Mouse (Mus musculus) gastrocnemius, postnatal 25 days (tissue): ENCODE measurements around the gene Prps1l1. TPM values are rescaled to one million over a fixed set of nuclear protein-coding genes. Genes with fewer than 3 reads are reported as not detected.

Experiments
- DNase-seq: peaks from one replicate; pipeline ENCODE4 v3.0.0; 2022
- long read RNA-seq, 2 experiments: library from polyadenylated mRNA; stranded (forward); transcript quantifications; one replicate each; pipeline ENCODE4 v2.0.0; 2021
- total RNA-seq, 2 experiments: library from RNA; stranded (reverse); gene quantifications; 1 replicate in 1 of 2; 2 replicates in 1 of 2; pipeline ENCODE4 v1.2.3; 2021

The Prps1l1 gene
- total RNA-seq: not detected
- long read RNA-seq, experiment 1: 0 reads
- long read RNA-seq, experiment 2: 0 reads

DNA sequence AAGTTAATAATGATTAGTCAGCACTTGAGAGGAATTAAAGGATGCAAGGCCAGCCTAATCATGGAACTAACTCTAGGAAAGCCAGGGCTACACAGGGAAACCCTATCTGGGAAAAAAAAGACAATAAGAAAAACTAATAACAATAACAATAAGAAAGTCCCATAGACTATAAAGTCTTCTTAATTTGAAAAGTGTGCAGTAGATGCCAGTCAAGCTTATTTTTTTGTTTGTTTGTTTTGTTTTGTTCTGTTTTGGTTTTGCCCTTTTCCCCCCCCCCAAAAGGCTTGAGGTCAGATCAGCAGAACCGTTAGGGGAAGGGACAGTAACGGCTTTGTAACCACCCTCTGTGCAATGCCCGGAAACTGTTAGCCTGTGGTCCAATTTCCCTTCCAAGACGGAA is at the start of gene Prps1l1:
Prps1l1 (plus strand) TSS at position 301 of the 400 bp plus-strand sequence.
- DNase-seq: no peak

- no peak for DNase-seq
Measured at GRCm38 (mm10) chr12:34937918-34938317, 46.6 kb upstream of the Prps1l1 start.

DNA sequence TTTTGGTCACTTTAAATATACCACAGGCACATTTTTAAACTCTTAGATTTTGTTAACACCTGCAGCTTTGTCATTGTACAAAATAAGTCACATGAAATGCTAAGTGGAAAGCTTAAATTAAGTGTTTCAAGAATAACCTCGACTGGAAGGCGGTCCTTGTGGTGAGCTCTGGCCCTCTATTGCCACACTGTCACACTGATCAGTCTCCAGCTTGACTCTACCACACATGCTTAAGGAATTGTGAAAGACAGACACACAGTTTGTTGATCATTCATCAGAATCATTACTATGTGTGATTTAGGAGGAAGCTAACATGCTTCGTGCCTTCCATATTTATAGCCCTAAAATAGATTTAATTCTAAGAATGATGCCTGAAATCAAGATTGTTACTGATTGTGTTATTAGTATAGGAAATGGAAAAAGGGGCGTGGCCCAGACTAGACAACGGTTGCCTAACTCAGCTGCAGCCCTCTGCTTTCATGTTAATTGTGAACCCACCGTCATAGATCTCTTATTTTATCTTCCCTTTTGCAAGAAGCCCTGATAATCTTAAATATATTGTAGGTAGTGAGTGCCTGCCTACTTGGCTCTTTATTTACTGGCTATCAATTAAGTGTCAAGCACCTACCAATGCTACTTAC is 35.4 kb upstream of the Prps1l1 start:
- no peak for DNase-seq

GRCm38 (mm10) chr12:34975991-34976390 is 8.6 kb upstream of the Prps1l1 start:
- DNase-seq: no peak

- no peak for DNase-seq
Measured at GRCm38 (mm10) chr12:34985865-34986264, 1.3 kb downstream of the Prps1l1 start.

- no peak for DNase-seq
Measured at GRCm38 (mm10) chr12:34989537-34990200, 5.1 kb downstream of the Prps1l1 start.

DNA sequence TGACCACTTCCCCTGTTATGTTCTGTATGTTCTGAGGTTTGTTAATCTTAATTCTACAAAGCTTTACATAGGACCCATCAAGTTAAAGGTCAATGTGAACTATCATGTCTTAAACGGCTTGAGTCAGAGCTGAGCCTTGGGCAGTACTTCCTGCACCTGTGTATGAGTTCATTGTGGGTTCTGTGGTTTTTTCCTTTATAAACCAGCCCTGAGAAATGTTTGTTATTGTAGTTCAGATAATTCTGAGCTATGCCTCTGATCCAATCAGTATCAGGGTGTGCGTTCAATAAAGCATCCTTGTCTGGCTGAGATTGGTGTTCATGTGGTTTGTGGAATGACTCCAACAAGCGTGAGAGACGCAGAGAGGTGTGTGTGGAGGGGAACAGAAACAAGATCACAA is 5.8 kb downstream of the Prps1l1 start:
- DNase-seq: no peak

DNA sequence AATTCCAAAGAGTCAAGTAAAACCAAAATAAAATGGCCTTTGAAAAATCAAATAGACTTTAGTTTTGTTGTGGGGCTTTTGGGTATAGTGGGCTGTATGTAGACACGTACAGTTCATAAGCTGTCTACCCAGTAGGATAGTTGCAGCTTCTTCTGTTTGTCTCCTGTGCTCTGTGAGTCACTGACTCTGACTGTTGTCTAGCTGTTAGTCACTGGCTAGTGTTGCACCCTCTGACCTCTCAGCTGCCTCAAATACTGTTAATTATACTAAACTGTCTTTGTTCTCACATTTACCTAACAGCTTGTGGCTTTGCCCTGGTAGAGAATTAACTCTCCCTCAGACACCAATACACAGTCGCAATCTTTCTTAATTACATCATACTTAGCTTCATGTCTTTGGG is 7.3 kb downstream of the Prps1l1 start:
- DNase-seq: no peak

GRCm38 (mm10) chr12:34997597-34998182 is 13.1 kb downstream of the Prps1l1 start:
- no peak for DNase-seq

DNA sequence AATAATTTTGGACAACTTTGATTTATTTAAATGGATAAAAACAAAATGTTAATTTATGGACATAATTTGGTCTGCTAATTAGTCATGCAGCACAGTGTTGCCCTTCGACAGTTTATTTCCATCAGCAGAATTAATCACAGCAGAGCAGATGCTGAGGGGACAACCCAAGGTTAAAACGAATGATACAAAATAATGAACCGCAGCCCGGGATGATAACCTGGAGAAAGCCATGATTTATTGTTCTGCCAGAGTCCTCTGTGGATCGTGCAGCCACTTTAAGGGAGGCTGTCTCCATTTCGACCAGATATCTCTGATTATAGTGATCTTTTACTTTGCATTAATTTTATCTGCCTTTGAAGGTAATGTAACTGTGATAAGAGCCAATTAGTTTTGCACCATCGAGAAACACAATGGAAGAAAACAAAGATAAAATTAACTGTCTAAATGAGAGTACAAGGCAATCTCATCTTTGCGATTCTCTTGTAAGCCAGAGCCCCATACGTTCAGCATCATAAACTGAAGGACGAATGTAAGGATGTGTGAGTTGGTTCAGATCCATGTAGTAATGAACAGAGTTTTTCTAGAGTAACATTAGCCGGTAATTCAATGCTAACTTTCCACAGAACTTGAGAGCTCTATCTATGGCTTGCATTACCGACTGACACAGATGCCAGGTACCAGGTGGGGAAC is 14.4 kb downstream of the Prps1l1 start:
- DNase-seq: no peak

DNA sequence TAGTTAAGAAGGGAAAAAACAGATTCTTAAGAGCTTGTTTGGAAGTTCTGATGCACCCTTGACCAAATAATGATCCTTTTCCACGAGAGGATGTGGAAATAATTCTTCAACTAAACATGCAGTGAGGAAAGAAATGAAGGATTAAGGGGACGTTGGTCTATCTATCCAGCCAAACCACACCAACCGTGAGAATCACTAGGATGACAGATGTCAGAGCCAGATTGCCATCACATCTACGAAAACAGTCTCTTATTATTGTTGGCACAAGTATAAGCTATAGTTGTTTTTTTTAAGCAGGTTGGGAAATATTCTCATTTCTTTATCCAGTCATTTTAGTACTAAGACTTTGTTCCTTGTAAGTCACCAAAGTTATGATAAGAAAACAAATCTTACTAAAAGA is 15.8 kb downstream of the Prps1l1 start:
- no peak for DNase-seq

GRCm38 (mm10) chr12:35005748-35006147 is 21.2 kb downstream of the Prps1l1 start:
- no peak for DNase-seq

DNA sequence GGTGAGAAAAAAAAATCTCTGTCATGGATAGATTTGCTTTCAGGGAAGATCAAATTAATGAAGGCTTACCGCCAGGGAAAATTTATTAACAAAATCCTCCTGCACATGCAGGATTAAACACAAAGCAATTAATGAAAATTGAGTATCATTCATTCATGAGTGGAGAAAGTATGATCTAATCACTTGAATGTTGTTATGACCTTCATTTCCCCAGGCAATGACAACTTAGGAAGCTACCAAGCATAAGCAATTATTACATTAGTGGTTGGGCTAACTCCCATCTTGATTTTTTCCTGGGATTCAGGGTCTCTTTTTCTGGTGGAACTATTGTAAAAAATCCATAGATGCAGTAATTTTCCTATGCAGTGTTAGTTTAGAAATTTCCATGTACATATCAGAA is 23.3 kb downstream of the Prps1l1 start:
- no peak for DNase-seq

DNA sequence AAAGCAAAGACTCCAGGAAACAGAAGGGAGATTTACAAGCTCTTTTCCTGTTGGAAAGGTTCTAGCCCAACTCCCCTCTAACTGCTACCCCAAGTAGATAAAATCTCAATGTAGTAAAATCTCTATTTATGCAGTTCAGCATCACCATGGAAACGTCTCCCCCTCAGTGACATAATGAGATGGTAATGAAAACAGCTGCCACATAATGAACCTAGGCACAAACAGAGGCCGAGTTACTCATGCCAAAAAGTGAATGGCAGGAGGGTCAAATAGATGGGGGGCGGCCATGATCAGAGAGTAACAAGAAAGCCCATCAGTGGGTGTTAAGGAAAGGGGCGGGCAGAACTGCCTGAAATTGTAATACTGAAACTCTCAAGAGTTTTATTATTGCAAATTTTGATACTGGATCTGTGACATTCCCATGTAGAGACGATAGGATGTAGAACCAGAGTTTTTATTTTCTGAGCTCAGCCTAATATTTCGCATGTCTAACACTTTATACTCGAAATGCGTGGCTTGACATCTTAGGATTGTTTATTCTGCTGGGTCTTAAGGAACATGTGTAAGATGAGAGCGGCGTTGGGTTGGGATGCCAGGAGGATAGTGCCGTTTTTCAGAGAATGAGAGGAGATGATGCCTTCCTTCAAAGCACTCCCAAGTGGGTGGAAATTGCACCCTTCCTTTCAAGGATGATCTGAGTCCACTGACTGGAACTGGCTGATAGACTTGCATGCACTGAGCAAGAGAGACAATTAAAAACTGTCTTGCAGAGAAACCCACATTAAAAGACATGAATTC is 24.0 kb downstream of the Prps1l1 start:
- no peak for DNase-seq

GRCm38 (mm10) chr12:35011462-35011861 is 26.9 kb downstream of the Prps1l1 start:
- no peak for DNase-seq

- DNase-seq: no peak
Measured at GRCm38 (mm10) chr12:35013950-35014349, 29.4 kb downstream of the Prps1l1 start.

DNA sequence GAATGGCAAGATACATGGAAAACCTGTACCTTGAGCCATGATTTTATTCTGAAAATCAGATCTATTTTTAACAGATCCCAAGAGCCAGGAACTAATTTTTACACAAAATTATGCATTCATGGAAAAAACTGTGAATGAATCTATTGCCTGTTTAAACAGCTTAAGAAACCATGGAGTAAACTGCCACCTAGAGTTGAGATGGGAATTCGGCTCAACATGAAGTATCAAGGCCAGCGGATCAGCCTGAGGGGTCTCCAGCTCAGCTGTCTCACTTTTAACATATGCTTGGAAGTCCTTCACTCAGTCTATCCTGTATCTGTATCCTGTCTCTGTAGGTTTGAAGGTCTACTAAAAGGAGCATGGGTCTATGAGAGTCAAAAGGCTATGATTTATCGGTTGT is 31.5 kb downstream of the Prps1l1 start:
- no peak for DNase-seq

GRCm38 (mm10) chr12:35016481-35017250 is 32.1 kb downstream of the Prps1l1 start:
- DNase-seq: no peak

- DNase-seq: no peak
Measured at GRCm38 (mm10) chr12:35018679-35019237, 34.2 kb downstream of the Prps1l1 start.

DNA sequence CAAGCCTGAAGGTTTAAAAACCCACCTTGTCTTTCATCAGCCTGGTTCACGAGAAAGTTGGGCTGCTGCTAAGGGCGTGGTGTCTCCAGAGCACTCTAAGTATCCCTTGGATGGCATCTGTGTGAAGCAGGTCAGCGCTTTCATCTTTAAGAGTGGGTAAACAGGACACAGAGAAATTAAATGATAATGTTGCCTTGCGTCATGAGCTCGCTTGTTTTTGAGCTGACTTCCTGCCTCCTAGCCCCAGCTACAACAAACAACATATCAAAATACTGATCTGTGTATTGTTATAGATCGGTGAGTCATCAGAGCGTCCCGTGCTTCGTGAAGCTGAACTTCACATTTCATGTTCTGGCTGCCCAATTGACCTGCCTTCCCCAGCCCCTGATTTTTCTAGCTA is 36.7 kb downstream of the Prps1l1 start:
- no peak for DNase-seq

GRCm38 (mm10) chr12:35022066-35022465 is 37.5 kb downstream of the Prps1l1 start:
- DNase-seq: no peak
